ENCODE assay signal across 18 mouse cellular contexts in genomic region chr16:78606202-78606601, GRCm38 (mm10).
"Had no signal": no experiment of that assay in that cellular context is flagged by ENCODE, and none has a peak within 500 bp of the region (broad histone marks: within the 10 kb centered on the region; RNA-seq: fewer than 3 reads in every experiment).

No protein-coding gene starts in this region.

- H3K27ac ChIP-seq: kidney, embryonic 15.5 days; left cerebral cortex, adult 2 months; limb, embryonic 12.5 days; liver, embryonic 13.5 days; lung, embryonic 15.5 days; macrophage; midbrain, embryonic 12.5 days; neural tube, embryonic 13.5 days; stomach, postnatal 0 days had no signal

- H3K9me3 ChIP-seq: lung, embryonic 15.5 days had no signal

- H3K4me1 ChIP-seq: kidney, embryonic 15.5 days; liver, embryonic 13.5 days; lung, embryonic 15.5 days; midbrain, embryonic 12.5 days had no signal

- DNase-seq: kidney, adult 2 months; kidney, postnatal 14 days; liver; liver, embryonic 13.5 days; liver, postnatal 0 days; lung, postnatal 14 days; thymus, postnatal 25 days had no signal

- H3K4me2 ChIP-seq: kidney, embryonic 15.5 days; limb, embryonic 12.5 days; liver, embryonic 13.5 days; lung, embryonic 15.5 days; midbrain, embryonic 12.5 days; neural tube, embryonic 13.5 days had no signal

- H3K36me3 ChIP-seq: kidney, embryonic 15.5 days; limb, embryonic 12.5 days; liver, embryonic 13.5 days; lung, embryonic 15.5 days; midbrain, embryonic 12.5 days; neural tube, embryonic 13.5 days had no signal

- H3K9ac ChIP-seq: kidney, embryonic 15.5 days; limb, embryonic 12.5 days; liver, embryonic 13.5 days; liver, postnatal 0 days; lung, embryonic 15.5 days; midbrain, embryonic 12.5 days; neural tube, embryonic 13.5 days had no signal

- H3K4me3 ChIP-seq: kidney, embryonic 15.5 days; left cerebral cortex, adult 2 months; limb, embryonic 12.5 days; liver, embryonic 13.5 days; lung, embryonic 15.5 days; midbrain, embryonic 12.5 days; myocyte; neural tube, embryonic 13.5 days had no signal

- H3K27me3 ChIP-seq: kidney, embryonic 15.5 days; limb, embryonic 12.5 days; liver, embryonic 13.5 days; lung, embryonic 15.5 days; midbrain, embryonic 12.5 days; neural tube, embryonic 13.5 days had no signal

- ATAC-seq: intestine, embryonic 16.5 days; liver, postnatal 0 days; midbrain, embryonic 16.5 days had no signal
